Mouse (Mus musculus): Measurements from ENCODE around the gene Ypel5.

GRCm38 (mm10) chr17:72890398-72890898 is 54.2 kb downstream of the Ypel5 start:
- no peak for TF ChIP-seq POLR2A (IDR thresholded peaks at IDR 0.05; ENCODE audit: insufficient read length, low read depth)
- TF ChIP-seq POLR2AphosphoS2 (IDR thresholded peaks at IDR 0.05; ENCODE audit: insufficient read length, low read depth), result no peak
- no peak for TF ChIP-seq E2F4 (IDR thresholded peaks at IDR 0.05; ENCODE audit: insufficient read depth)
